8 mouse cellular contexts compared by ENCODE assay signal in genomic region chr7:4923586-4924364, GRCm38 (mm10). TPM values are rescaled to one million over a fixed set of nuclear protein-coding genes. Genes with fewer than 3 reads are reported as not detected.
DNase-seq lines count a peak whose midpoint lies in the region; ATAC-seq lines count a peak whose summit lies in the region.

No protein-coding gene starts in this region.

- intact Hi-C loops in gastrocnemius, postnatal 36 days (cut with DNase I), result no loop called here

- H3K27me3 ChIP-seq in intestine, embryonic 14.5 days (replicated peaks; ENCODE audit: control insufficient read depth, insufficient read depth, low read length), result no peaks in the 10 kb centered on the region

- peak; percentile 54 for ATAC-seq in common myeloid progenitor, adult 5-6 weeks (replicated peaks; ENCODE audit: low read depth, poor library complexity, severe bottlenecking)
- ATAC-seq in intestine, embryonic 14.5 days (replicated peaks; ENCODE audit: low FRiP score, low TSS enrichment, low read depth), result no peak

- H3K4me1 ChIP-seq in intestine, embryonic 14.5 days (replicated peaks; ENCODE audit: control insufficient read depth, insufficient read depth, low read length), result peaks cover 53% of the 10 kb centered on the region

- H3K36me3 ChIP-seq in intestine, embryonic 14.5 days (ENCODE audit: control insufficient read depth, insufficient read depth, low read length), result peaks cover 23% of the 10 kb centered on the region

- H3K9ac ChIP-seq in intestine, embryonic 14.5 days (ENCODE audit: low read length), result peak overlapping the region; percentile 34

- peak overlapping the region; percentile 19 for H3K4me3 ChIP-seq in intestine, embryonic 14.5 days (ENCODE audit: low read depth, low read length)

- DNase-seq in thymus, postnatal 4 days, result peak; percentile 26
- no peak for DNase-seq in thymus, postnatal 25 days
- DNase-seq in gastrocnemius, postnatal 36 days, result peak; percentile 37 to 60
- DNase-seq in intestine, embryonic 14.5 days (ENCODE audit: low spot score), result peak; percentile 71
- DNase-seq in liver, result peak; percentile 31
- DNase-seq in naive thymus-derived CD4-positive, alpha-beta T cell, adult 2 months (ENCODE audit: low read depth), result peak; percentile 34
- no peak for DNase-seq in thymus, postnatal 0 days (ENCODE audit: low spot score)

- WGBS in intestine, embryonic 14.5 days, result 7% methylated on average over 37 of the region's 37 CpGs

- peak overlapping the region; percentile 72 for H3K4me2 ChIP-seq in intestine, embryonic 14.5 days (ENCODE audit: low read length)

- H3K9me3 ChIP-seq in intestine, embryonic 14.5 days (ENCODE audit: control insufficient read depth, low read length), result no peaks in the 10 kb centered on the region

- H3K27ac ChIP-seq in intestine, embryonic 14.5 days (ENCODE audit: low read depth), result peak overlapping the region; percentile 95

RNA-seq across cellular contexts. Expression of gene Ssc5d, which starts 1.8 kb away (rescaled TPM):
- not detected in 2 replicates for total RNA-seq in common myeloid progenitor, adult 5-6 weeks (2017)
- 10 to 100 TPM in 1 of 2 experiments, 1 to 10 TPM in 1; 8.8 to 11.1 TPM for total RNA-seq in gastrocnemius, postnatal 36 days (2021)
- polyA plus RNA-seq in intestine, embryonic 14.5 days (2014; fragmentation: Nextera tagmentation; extraction: Ambion mirVana), result 3.7 and 4.0 TPM in 2 replicates
- 0.07 and 0.19 TPM in 2 replicates for polyA plus RNA-seq in thymus, postnatal 0 days (2015; fragmentation: Nextera tagmentation; extraction: Ambion mirVana)

RNA-seq across cellular contexts. Expression of gene Nat14, which starts 1.9 kb away (rescaled TPM):
- 0.32 TPM in 1 of 2 replicates, not detected in the other for total RNA-seq in common myeloid progenitor, adult 5-6 weeks (2017)
- total RNA-seq in gastrocnemius, postnatal 36 days (2021), result 1 to 10 TPM; 2.5 to 3.2 TPM
- polyA plus RNA-seq in intestine, embryonic 14.5 days (2014; fragmentation: Nextera tagmentation; extraction: Ambion mirVana), result 3.1 and 3.3 TPM in 2 replicates
- 0.22 and 0.60 TPM in 2 replicates for polyA plus RNA-seq in thymus, postnatal 0 days (2015; fragmentation: Nextera tagmentation; extraction: Ambion mirVana)

RNA-seq across cellular contexts. Expression of gene Zfp628, which starts 8.8 kb away (rescaled TPM):
- 2.4 and 3.2 TPM in 2 replicates for total RNA-seq in common myeloid progenitor, adult 5-6 weeks (2017)
- total RNA-seq in gastrocnemius, postnatal 36 days (2021), result 1 to 10 TPM; 8.9 TPM
- polyA plus RNA-seq in intestine, embryonic 14.5 days (2014; fragmentation: Nextera tagmentation; extraction: Ambion mirVana), result 3.3 and 4.0 TPM in 2 replicates
- polyA plus RNA-seq in thymus, postnatal 0 days (2015; fragmentation: Nextera tagmentation; extraction: Ambion mirVana), result 2.7 and 3.1 TPM in 2 replicates

RNA-seq across cellular contexts. Expression of gene Gm36210, which starts 17.5 kb away (rescaled TPM):
- total RNA-seq in common myeloid progenitor, adult 5-6 weeks (2017), result not detected in 2 replicates
- under 1 TPM; 0.20 TPM for total RNA-seq in gastrocnemius, postnatal 36 days (2021)
- polyA plus RNA-seq in intestine, embryonic 14.5 days (2014; fragmentation: Nextera tagmentation; extraction: Ambion mirVana), result not detected in 2 replicates
- 0.10 TPM in 2 replicates for polyA plus RNA-seq in thymus, postnatal 0 days (2015; fragmentation: Nextera tagmentation; extraction: Ambion mirVana)

RNA-seq across cellular contexts. Expression of gene Sbk2, which starts 40.4 kb away (rescaled TPM):
- total RNA-seq in common myeloid progenitor, adult 5-6 weeks (2017), result not detected in 2 replicates
- 10 to 100 TPM; 30.5 to 35.8 TPM for total RNA-seq in gastrocnemius, postnatal 36 days (2021)
- polyA plus RNA-seq in intestine, embryonic 14.5 days (2014; fragmentation: Nextera tagmentation; extraction: Ambion mirVana), result 0.23 and 0.26 TPM in 2 replicates
- polyA plus RNA-seq in thymus, postnatal 0 days (2015; fragmentation: Nextera tagmentation; extraction: Ambion mirVana), result 0.09 and 0.21 TPM in 2 replicates

Comparison
In these comparisons a context has a peak if more than half of its experiments do, and no peak if none do; other contexts are left out.
1. DNase-seq: peak in thymus, postnatal 4 days (single experiment), gastrocnemius, postnatal 36 days (2 of 2), intestine, embryonic 14.5 days (single experiment), liver (single experiment) and naive thymus-derived CD4-positive, alpha-beta T cell, adult 2 months (single experiment); none in thymus, postnatal 25 days (single experiment) and thymus, postnatal 0 days (single experiment).